Mouse (Mus musculus): ENCODE data around the gene Cdk4.

Cdk4 gene

GRCm38 (mm10) chr10:127075080-127075479 lies 11.7 kb downstream of the Cdk4 start, which contains the start of gene Agap2:
Agap2 (plus strand) TSS chr10:127075284.
- DNase-seq (ENCODE audit: low read depth, low spot score) = no peak

- DNase-seq (ENCODE audit: low read depth, low spot score) = no peak
Measured at GRCm38 (mm10) chr10:127075651-127076050, 12.3 kb downstream of the Cdk4 start.

DNA sequence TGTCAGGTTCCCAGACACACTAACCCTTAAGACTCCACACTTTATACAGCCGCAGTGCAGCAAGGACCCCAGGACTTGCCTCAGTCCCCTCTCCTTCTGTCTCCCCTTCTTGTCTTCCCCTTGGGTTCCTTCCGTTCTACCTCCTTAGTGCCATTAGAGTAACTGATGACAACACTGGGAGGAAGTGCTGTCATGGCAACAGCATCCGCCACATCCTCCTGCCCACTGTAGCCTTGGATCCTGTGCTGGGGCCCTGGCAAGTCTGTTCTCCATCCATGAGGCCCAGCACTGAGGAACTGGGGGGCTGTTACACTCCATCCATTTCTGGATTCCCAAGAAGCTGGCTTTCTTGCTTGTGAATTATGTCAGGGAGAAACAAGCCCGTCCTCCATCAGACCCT lies 12.7 kb downstream of the Cdk4 start:
- no peak for DNase-seq (ENCODE audit: low read depth, low spot score)

- no peak for DNase-seq (ENCODE audit: low read depth, low spot score)
Measured at GRCm38 (mm10) chr10:127077515-127077914, 14.2 kb downstream of the Cdk4 start.

- DNase-seq (ENCODE audit: low read depth, low spot score) = no peak
Measured at GRCm38 (mm10) chr10:127078001-127078676, 14.8 kb downstream of the Cdk4 start.

DNA sequence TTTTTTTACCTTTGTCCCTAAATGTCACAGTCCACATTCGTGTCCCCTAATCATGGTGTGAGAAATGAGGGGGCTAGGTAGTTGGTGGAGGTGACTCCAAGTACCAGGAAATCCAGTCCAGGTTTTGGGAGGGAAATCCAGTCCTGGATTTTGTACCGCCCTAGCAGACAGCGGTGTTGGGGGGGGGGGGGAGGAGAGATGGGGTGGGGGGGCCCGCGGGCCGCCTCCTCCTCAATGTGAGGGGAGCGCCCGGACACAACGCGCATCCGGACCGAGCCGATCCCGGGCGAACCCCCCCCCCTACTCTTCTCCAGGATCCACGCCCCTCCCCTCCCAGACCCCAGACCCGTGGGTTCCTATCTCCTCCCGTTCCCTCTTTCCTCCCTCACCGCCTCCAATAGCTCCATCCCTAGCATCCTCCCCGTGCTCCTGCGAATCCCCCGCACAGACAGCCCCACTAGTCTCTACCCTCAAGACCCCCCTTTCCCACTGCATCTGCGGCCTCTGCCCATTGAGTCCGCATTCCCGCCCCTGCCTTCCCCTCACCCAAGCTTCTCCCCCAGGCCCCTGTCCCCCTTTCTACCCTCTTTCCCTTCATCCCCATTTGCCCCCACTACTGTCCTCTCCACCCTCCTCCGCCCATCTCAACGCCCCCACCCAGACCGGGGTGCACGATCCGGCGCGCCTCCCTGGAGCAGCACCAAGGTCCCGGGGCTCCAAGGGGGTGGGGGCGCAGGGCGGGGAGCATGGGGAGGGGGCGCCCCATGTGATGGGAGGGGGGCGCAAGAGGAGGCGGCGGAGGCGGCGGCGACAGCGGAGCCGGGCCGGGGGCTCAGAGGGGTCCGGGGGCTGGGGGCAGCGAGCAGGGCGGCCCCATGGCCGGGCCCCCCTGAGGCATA lies 15.6 kb downstream of the Cdk4 start:
- no peak for DNase-seq (ENCODE audit: low read depth, low spot score)

GRCm38 (mm10) chr10:127079665-127080391 lies 16.5 kb downstream of the Cdk4 start:
- DNase-seq (ENCODE audit: low read depth, low spot score) = no peak

GRCm38 (mm10) chr10:127080901-127081780 lies 17.8 kb downstream of the Cdk4 start:
- no peak for DNase-seq (ENCODE audit: low read depth, low spot score)

DNA sequence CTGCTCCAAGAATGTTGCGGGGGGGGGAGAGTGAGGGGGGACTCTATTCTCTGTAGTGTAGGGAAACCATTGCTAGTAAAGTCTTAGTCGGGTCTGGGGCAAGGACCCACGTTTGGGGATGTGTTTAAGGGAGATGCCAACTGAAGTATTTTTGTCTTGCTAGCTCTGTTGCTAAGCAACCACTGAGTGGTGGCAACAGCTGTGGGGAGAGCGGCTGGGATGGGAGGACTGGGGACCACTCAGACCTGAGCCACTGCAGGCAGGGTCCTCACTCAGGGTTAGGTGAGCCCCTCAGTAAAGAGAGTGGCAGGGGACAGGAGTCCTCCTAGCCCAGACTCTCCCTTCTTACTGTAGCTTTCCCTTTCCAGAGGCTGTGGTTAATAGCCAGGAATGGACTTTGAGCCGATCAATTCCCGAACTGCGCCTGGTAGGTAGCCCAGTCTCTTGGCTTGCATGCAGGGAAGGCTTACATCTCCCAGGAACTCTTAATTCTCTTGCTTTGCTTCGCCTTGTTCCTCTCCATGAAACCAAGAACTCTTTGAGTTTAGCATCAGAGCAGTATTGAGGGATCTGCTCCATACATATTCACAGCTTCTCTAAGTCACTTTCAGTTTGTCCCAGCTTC lies 18.8 kb downstream of the Cdk4 start:
- no peak for DNase-seq (ENCODE audit: low read depth, low spot score)

- no peak for DNase-seq (ENCODE audit: low read depth, low spot score)
Measured at GRCm38 (mm10) chr10:127083292-127083914, 20.1 kb downstream of the Cdk4 start.

DNA sequence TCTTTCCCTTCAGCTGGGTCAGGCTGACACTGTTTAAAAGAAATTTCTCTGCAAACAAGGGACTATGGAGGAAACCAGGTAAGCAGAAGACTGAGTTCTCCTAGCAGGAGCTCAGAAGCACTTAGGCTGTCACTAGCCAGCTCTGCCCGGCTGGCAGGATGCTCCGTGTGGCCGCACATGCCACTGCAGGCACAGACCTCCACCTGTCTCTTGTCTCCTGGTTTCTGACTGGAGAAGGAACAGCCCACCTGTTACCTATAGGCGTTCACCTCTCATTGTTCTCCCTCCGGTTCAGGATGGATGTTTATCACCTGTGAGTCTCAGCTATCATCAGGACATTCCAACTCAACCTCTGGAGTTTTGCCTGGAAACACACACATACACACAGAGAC lies 20.6 kb downstream of the Cdk4 start:
- no peak for DNase-seq (ENCODE audit: low read depth, low spot score)

DNA sequence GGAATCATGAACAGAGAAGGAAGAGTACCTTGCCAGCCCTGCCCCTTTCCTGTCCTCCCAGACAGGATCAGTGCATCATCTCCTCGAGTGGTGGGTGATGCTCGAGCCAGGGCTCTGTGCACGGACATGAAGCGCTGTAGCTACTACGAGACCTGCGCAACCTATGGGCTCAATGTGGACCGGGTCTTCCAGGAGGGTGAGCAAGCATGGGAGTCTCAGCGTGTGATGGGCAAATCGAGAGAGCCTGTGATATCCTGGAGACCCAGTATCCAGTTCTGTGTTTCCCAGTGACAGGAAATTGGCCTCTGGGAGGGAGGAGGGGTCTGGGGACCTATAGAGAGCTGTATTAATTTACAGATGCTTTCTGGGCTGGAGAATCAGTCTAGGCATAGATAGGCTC lies 21.7 kb downstream of the Cdk4 start:
- no peak for DNase-seq (ENCODE audit: low read depth, low spot score)

GRCm38 (mm10) chr10:127085633-127086032 lies 22.3 kb downstream of the Cdk4 start:
- DNase-seq (ENCODE audit: low read depth, low spot score) = no peak

GRCm38 (mm10) chr10:127090560-127091411 lies 27.5 kb downstream of the Cdk4 start:
- DNase-seq (ENCODE audit: low read depth, low spot score) = no peak

- DNase-seq (ENCODE audit: low read depth, low spot score) = no peak
Measured at GRCm38 (mm10) chr10:127091507-127092396, 28.4 kb downstream of the Cdk4 start.

- no peak for DNase-seq (ENCODE audit: low read depth, low spot score)
Measured at GRCm38 (mm10) chr10:127092742-127093141, 29.4 kb downstream of the Cdk4 start.

DNA sequence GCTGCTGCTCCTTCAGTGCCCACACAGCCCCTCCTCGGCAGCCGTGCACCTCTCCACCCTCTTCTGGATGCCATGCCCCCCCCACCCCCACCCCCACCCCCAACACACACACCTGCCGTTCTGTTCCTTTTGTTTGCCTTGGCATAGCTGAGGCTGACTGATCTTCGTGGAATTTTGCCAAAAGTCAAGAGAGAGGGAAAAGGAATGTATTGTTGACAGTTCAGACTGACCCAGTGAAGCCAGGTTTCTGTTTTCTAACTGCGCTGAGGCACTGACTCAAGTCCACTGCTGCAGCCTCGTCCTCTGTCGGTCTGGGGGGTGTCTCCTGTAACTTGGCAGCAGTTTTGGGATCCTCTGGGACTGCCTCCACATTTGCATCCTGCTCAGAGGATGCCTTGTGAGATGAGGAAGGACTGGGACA lies 31.1 kb downstream of the Cdk4 start:
- DNase-seq (ENCODE audit: low read depth, low spot score) = no peak

DNA sequence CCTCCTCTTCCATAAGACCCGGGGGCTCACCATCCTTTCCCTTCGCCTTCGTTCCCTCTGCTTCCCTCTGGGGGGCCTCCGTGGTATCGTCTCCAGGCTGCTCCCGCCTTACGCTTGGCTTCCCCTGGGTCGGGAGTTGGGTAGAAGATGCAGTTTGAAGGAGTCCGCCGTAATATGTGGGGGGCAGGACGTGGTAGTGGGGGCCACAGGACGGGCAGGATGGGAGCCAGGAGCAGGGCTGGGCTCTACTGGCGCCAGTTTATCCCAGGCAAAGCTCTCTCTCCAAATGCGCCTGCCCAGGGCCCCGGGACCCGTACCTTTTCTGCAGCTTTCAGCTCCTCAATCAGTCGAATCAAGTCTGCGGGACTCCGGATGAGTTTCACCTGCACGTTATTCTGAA lies 35.2 kb downstream of the Cdk4 start:
- DNase-seq (ENCODE audit: low read depth, low spot score) = no peak
